Comparison of ENCODE assay signal across 8 mouse cellular contexts in the genomic region with DNA sequence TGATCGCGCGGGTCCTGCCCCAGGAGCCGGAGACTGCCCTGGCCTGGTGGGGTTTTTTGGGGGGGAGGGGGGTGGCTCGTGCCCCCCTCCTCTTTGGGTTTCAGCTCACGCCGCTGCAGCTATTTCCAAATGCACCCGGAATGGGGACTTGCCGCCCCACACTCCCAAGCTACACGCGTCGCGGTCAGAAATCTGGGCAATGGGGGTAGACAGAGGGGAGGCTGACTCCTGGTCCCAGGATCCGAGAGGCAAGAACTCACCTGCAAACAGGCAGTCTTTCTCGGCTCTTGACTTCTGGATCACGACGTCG. TPM values are rescaled to one million over a fixed set of nuclear protein-coding genes. Genes with fewer than 3 reads are reported as not detected.
A peak's percentile ranks its signal among the peaks of the same experiment; 100 is the strongest.
DNase-seq lines count a peak whose midpoint lies in the region; ATAC-seq and TF ChIP-seq lines count a peak whose summit lies in the region.

No protein-coding gene starts in this region.

- peak overlapping the region; percentile 85 for H3K4me2 ChIP-seq in intestine, postnatal 0 days (replicated peaks; ENCODE audit: low read depth)
- H3K4me2 ChIP-seq in neural tube, embryonic 15.5 days: peak overlapping the region; percentile 60

- peaks cover 36% of the 10 kb centered on the region for H3K4me1 ChIP-seq in forebrain, embryonic 10.5 days
- H3K4me1 ChIP-seq in intestine, postnatal 0 days (replicated peaks; ENCODE audit: control insufficient read depth, insufficient read depth, low read length): no peaks in the 10 kb centered on the region
- H3K4me1 ChIP-seq in neural tube, embryonic 15.5 days: peaks cover 31% of the 10 kb centered on the region

- H3K27me3 ChIP-seq in forebrain, embryonic 10.5 days (ENCODE audit: poor library complexity, severe bottlenecking): peaks cover 19% of the 10 kb centered on the region
- 0 out of 2 replicates have a peak, but pooled peaks cover 4% of the 10 kb centered on the region for H3K27me3 ChIP-seq in intestine, postnatal 0 days (replicated peaks; ENCODE audit: control insufficient read depth, insufficient read depth, low read length)
- no peaks in the 10 kb centered on the region for H3K27me3 ChIP-seq in neural tube, embryonic 15.5 days (replicated peaks)

- peak overlapping the region; percentile 77 for H3K4me3 ChIP-seq in forebrain, embryonic 10.5 days
- H3K4me3 ChIP-seq in intestine, postnatal 0 days (ENCODE audit: low read depth, low read length): peak overlapping the region; percentile 61
- peak overlapping the region; percentile 94 for H3K4me3 ChIP-seq in neural tube, embryonic 15.5 days (replicated peaks)

- TF ChIP-seq CTCF in intestine, postnatal 0 days (IDR thresholded peaks at IDR 0.05; ENCODE audit: low read depth): no peak

- WGBS in forebrain, embryonic 10.5 days: under 1% methylated on average over 18 of the region's 18 CpGs
- WGBS in intestine, postnatal 0 days: under 1% methylated on average over 18 of the region's 18 CpGs
- under 1% methylated on average over 18 of the region's 18 CpGs for WGBS in neural tube, embryonic 15.5 days

- H3K9me3 ChIP-seq in forebrain, embryonic 10.5 days: no peaks in the 10 kb centered on the region
- H3K9me3 ChIP-seq in intestine, postnatal 0 days (ENCODE audit: control insufficient read depth): no peaks in the 10 kb centered on the region
- H3K9me3 ChIP-seq in neural tube, embryonic 15.5 days (replicated peaks): no peaks in the 10 kb centered on the region

- no peaks in the 10 kb centered on the region for H3K36me3 ChIP-seq in forebrain, embryonic 10.5 days (replicated peaks)
- H3K36me3 ChIP-seq in intestine, postnatal 0 days (ENCODE audit: control insufficient read depth, insufficient read depth): no peaks in the 10 kb centered on the region
- no peaks in the 10 kb centered on the region for H3K36me3 ChIP-seq in neural tube, embryonic 15.5 days

- peak overlapping the region; percentile 55 for H3K9ac ChIP-seq in intestine, postnatal 0 days (ENCODE audit: low read depth, low read length)
- H3K9ac ChIP-seq in neural tube, embryonic 15.5 days (replicated peaks): peak overlapping the region; percentile 97

- DNase-seq in layer of hippocampus, adult 11-12 months (ENCODE audit: low spot score): peak; percentile 33
- no peak for DNase-seq in layer of hippocampus, adult 9-10 months (ENCODE audit: low spot score)
- DNase-seq in Muller cell, postnatal 12 days (ENCODE audit: inconsistent ontology term): peak; percentile 65
- DNase-seq in forebrain, embryonic 10.5 days (ENCODE audit: extremely low spot score, low spot score): peak; percentile 59
- no peak for DNase-seq in spleen, postnatal 4 days (ENCODE audit: low spot score in 2 of 2)
- no peak for DNase-seq in cerebellum, adult 8-10 months

- peak overlapping the region; percentile 97 for H3K27ac ChIP-seq in forebrain, embryonic 10.5 days
- H3K27ac ChIP-seq in intestine, postnatal 0 days (ENCODE audit: low read depth, low read length): peak overlapping the region; percentile 52; the same call in 1 of the 2 replicates
- peak overlapping the region; percentile 95 for H3K27ac ChIP-seq in neural tube, embryonic 15.5 days (replicated peaks)

- peak; percentile 24 for ATAC-seq in intestine, postnatal 0 days
- ATAC-seq in neural tube, embryonic 15.5 days (ENCODE audit: low FRiP score): peak; percentile 66

RNA-seq across cellular contexts. Expression of gene Parp8, which starts 0.5 kb away (rescaled TPM):
- polyA plus RNA-seq in forebrain, embryonic 10.5 days (2016; fragmentation: Nextera tagmentation; extraction: Ambion mirVana): 8.6 and 9.5 TPM in 2 replicates
- 2.2 and 2.9 TPM in 2 replicates for polyA plus RNA-seq in intestine, postnatal 0 days (2015; fragmentation: Nextera tagmentation; extraction: Ambion mirVana)
- polyA plus RNA-seq in neural tube, embryonic 15.5 days (2015; fragmentation: Nextera tagmentation; extraction: Ambion mirVana): 30.3 and 39.9 TPM in 2 replicates

Comparison
In these comparisons a context has a peak if more than half of its experiments do, and no peak if none do; other contexts are left out.
1. DNase-seq: peak in layer of hippocampus, adult 11-12 months (single experiment), Muller cell, postnatal 12 days (single experiment) and forebrain, embryonic 10.5 days (single experiment); none in layer of hippocampus, adult 9-10 months (single experiment), spleen, postnatal 4 days (0 of 2) and cerebellum, adult 8-10 months (single experiment).
2. Peak in every context shown above with its lines, with median percentiles within 50 percentile points of each other: H3K27ac ChIP-seq and H3K4me3 ChIP-seq.